Mouse (Mus musculus) embryonic facial prominence, embryonic 11.5 days (tissue): ENCODE results near the gene Rftn1. TPM values are rescaled to one million over a fixed set of nuclear protein-coding genes. Genes with fewer than 3 reads are reported as not detected.

Experiments used
- ATAC-seq: fragments of 200-750 bp; cut with Nextera tagmentation; replicated peaks from 2 replicates; pipeline ENCODE4 v1.8.0; 2017; ENCODE audit warnings: low read depth; ENCODE audit not compliant: insufficient number of reproducible peaks, low FRiP score, low TSS enrichment
- DNase-seq: peaks from one replicate; pipeline ENCODE4 v3.0.0-alpha.2; 2015; ENCODE audit warnings: low spot score
- H3K27ac ChIP-seq: fragments of 300-500 bp; sonication (generic); replicated peaks from 2 replicates; pipeline ENCODE4 v1.5.1; 2014; ENCODE audit warnings: mild to moderate bottlenecking, low read depth, low read length, control low read depth
- H3K27me3 ChIP-seq: fragments of 300-500 bp; sonication (generic); 2 replicates; pipeline ENCODE4 v1.6.1; 2014; ENCODE audit warnings: mild to moderate bottlenecking, low read length, moderate library complexity, mixed read lengths; ENCODE audit not compliant: control insufficient read depth, insufficient read depth
- H3K36me3 ChIP-seq: fragments of 300-500 bp; sonication (generic); replicated peaks from 2 replicates; pipeline ENCODE4 v1.6.1; 2014; ENCODE audit warnings: low read depth, mild to moderate bottlenecking, low read length, moderate library complexity, mixed read lengths; ENCODE audit not compliant: control insufficient read depth, insufficient read depth
- H3K4me1 ChIP-seq: fragments of 300-500 bp; sonication (generic); 2 replicates; pipeline ENCODE4 v1.6.1; 2014; ENCODE audit warnings: low read length, mixed read lengths; ENCODE audit not compliant: control insufficient read depth, insufficient read depth
- H3K4me2 ChIP-seq: fragments of 300-500 bp; sonication (generic); 2 replicates; pipeline ENCODE4 v1.6.1; 2014; ENCODE audit warnings: low read depth, mild to moderate bottlenecking, control low read depth, low read length, moderate library complexity
- H3K4me3 ChIP-seq: fragments of 300-500 bp; sonication (generic); 2 replicates; pipeline ENCODE4 v1.5.1; 2014; ENCODE audit warnings: low read depth, low read length, control low read depth
- H3K9ac ChIP-seq: fragments of 300-500 bp; sonication (generic); replicated peaks from 2 replicates; pipeline ENCODE4 v1.6.1; 2014; ENCODE audit warnings: mild to moderate bottlenecking, control low read depth, low read length
- H3K9me3 ChIP-seq: fragments of 300-500 bp; sonication (generic); replicated peaks from 2 replicates; pipeline ENCODE4 v1.6.1; 2016; ENCODE audit warnings: mild to moderate bottlenecking, low read length, inconsistent platforms, mixed read lengths; ENCODE audit not compliant: control insufficient read depth
- WGBS: fragments of 180-500 bp; shearing (Covaris S2); extraction: QIAGEN DNeasy Blood & Tissue Kit; methylation state at CpG from one replicate; pipeline ENCODE4 v1.1.7; 2014; 5-methylcytosine and 5-hydroxymethylcytosine counted together
- polyA plus RNA-seq: library from polyadenylated mRNA; unstranded; fragments of >200 nt; fragmentation: Nextera tagmentation; extraction: Ambion mirVana; gene quantifications from 2 replicates; pipeline ENCODE4 v1.2.1, GENCODE M21; 2014

The Rftn1 gene
- polyA plus RNA-seq, 1 experiment from 2014 or later, result 6.5 TPM

- Histone ChIP-seq H3K9ac (no peak overlapping the region), H3K4me2 (no peak overlapping the region), H3K27me3 (no peaks in the 10 kb centered on the region), H3K4me3 (no peak overlapping the region), H3K36me3 (no peaks in the 10 kb centered on the region), H3K9me3 (no peaks in the 10 kb centered on the region), H3K27ac (no peak overlapping the region), H3K4me1 (no peaks in the 10 kb centered on the region)
- ATAC-seq (no peak), DNase-seq (no peak)
- 55% methylated on average over 16 of the region's 16 CpGs for WGBS
Measured at GRCm38 (mm10) chr17:50055154-50055756, 135.2 kb downstream of the Rftn1 start.

GRCm38 (mm10) chr17:50054586-50054985, 135.9 kb downstream of the Rftn1 start:
- Histone ChIP-seq H3K4me2 (no peak overlapping the region), H3K4me3 (no peak overlapping the region), H3K27ac (no peak overlapping the region), H3K9ac (no peak overlapping the region), H3K9me3 (no peaks in the 10 kb centered on the region), H3K27me3 (no peaks in the 10 kb centered on the region), H3K36me3 (no peaks in the 10 kb centered on the region), H3K4me1 (no peaks in the 10 kb centered on the region)
- no peak for ATAC-seq
- 84% methylated on average over 7 of the region's 7 CpGs for WGBS
- DNase-seq, result no peak

DNA sequence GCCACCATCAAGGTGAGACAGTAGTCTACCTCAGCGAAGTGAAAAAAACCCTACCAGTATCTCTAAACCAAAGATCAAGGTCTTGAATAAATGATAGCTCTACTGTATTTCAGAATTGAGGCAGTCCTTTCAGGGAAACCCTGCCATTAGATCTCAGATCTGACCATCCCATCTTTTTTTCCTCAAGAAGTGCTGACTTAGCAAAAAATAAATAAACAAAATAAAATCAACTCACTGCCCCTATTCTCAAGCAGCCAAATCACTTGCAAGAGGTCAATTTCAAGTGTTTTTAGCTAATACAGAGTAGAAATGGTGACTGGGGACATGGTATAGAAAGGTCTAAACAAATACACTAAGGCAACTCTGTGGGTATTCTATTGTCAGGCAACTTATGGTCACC, 136.5 kb downstream of the Rftn1 start:
- no peak for ATAC-seq
- Histone ChIP-seq H3K4me2 (no peak overlapping the region), H3K4me3 (no peak overlapping the region), H3K9ac (no peak overlapping the region), H3K27me3 (no peaks in the 10 kb centered on the region), H3K36me3 (no peaks in the 10 kb centered on the region), H3K4me1 (no peaks in the 10 kb centered on the region), H3K9me3 (no peaks in the 10 kb centered on the region), H3K27ac (no peak overlapping the region)
- WGBS, result 90% methylated on average over 1 of the region's 1 CpGs
- no peak for DNase-seq

DNA sequence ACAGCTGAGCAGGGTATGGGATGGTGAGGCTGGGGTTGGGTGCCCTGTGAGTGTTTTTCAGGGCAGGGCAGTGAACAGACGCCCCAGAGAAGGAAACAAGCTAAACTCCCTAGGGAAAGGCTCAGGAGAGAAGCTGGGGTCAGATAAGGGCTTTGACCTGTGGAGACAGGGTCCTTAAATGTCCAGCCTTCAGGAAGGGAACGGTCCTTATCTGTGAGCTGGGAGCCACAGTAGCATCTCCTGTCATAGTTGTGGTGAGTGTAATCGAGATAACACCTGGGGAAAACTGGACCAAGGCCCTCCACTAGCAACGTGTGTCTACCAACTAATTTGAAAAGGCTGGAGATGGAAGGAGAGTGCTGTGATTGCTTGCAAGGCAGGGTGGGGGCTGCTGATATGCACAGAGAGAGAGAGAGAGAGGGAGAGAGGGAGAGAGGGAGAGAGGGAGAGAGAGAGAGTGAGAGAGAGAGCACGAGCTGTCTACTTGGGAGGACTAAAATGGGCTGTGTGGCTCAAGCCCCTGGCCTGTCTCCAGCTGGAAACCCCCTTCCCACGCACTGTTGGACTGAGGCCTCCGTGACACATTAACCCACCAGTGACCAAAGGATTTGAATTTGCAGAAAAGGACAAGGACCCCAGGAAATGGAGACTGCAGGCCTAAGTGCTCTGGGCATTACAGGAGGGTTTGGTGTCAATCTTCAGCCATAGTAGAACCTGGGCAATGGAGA, 137.6 kb downstream of the Rftn1 start:
- Histone ChIP-seq H3K4me1 (no peaks in the 10 kb centered on the region), H3K4me2 (no peak overlapping the region), H3K9me3 (no peaks in the 10 kb centered on the region), H3K27ac (no peak overlapping the region), H3K36me3 (no peaks in the 10 kb centered on the region), H3K9ac (no peak overlapping the region), H3K4me3 (no peak overlapping the region), H3K27me3 (no peaks in the 10 kb centered on the region)
- DNase-seq (no peak), ATAC-seq (no peak)
- WGBS, result 71% methylated on average over 7 of the region's 7 CpGs

DNA sequence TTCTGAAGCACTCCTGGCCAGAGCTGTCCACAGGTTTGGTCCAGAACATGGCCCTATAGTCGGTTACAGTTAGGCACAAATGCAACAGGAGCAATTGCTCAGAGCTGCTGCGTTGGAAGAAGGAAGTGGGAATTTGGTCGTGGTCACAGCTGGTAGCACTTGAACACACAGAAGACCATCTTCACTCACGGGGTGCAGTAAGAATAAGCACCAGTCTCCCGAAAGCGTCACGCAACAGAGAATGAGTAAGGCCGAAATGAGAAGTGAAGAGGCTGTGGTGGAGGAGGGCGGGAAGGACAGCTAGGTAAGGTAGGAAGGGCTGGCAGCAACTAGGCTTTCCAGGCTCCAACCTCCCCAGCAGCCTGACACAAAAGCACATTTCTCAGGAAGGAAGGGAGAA, 140.0 kb downstream of the Rftn1 start:
- 84% methylated on average over 9 of the region's 9 CpGs for WGBS
- H3K27me3 ChIP-seq, result no peaks in the 10 kb centered on the region
- no peak overlapping the region for H3K9ac ChIP-seq
- H3K9me3 ChIP-seq, result no peaks in the 10 kb centered on the region
- H3K27ac ChIP-seq, result no peak overlapping the region
- no peaks in the 10 kb centered on the region for H3K36me3 ChIP-seq
- no peak for DNase-seq
- H3K4me3 ChIP-seq, result no peak overlapping the region
- no peak overlapping the region for H3K4me2 ChIP-seq
- no peaks in the 10 kb centered on the region for H3K4me1 ChIP-seq
- ATAC-seq, result no peak

GRCm38 (mm10) chr17:50048209-50048608, 142.3 kb downstream of the Rftn1 start:
- WGBS, result 72% methylated on average over 9 of the region's 9 CpGs
- ATAC-seq (no peak), DNase-seq (no peak)
- no peak overlapping the region for H3K4me2 ChIP-seq
- H3K4me3 ChIP-seq, result no peak overlapping the region
- H3K9ac ChIP-seq, result no peak overlapping the region
- no peaks in the 10 kb centered on the region for H3K9me3 ChIP-seq
- no peaks in the 10 kb centered on the region for H3K4me1 ChIP-seq
- no peak overlapping the region for H3K27ac ChIP-seq
- no peaks in the 10 kb centered on the region for H3K36me3 ChIP-seq
- H3K27me3 ChIP-seq, result no peaks in the 10 kb centered on the region

DNA sequence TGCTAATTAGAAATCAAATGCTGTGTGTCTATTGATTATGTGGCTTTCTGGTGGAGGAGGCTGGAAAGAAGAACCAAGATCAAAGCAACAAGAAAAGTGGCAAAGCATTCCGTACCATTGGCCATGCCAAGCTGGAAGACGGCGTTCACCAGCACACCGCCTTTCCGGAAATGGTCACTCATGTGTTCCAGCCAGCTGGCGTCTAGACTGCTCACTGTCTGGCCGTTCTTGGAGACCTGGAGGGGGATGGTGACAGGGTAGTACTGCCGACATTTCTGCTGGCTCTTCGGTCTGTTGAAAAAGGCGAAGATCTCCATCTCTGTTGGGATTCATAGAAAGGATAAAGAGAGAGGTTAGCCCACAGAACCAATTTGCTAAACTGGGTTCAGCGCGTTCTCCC, 143.3 kb downstream of the Rftn1 start:
- Histone ChIP-seq H3K36me3 (no peaks in the 10 kb centered on the region), H3K4me2 (no peak overlapping the region), H3K9ac (no peak overlapping the region), H3K9me3 (no peaks in the 10 kb centered on the region), H3K4me3 (no peak overlapping the region), H3K4me1 (no peaks in the 10 kb centered on the region), H3K27ac (no peak overlapping the region), H3K27me3 (no peaks in the 10 kb centered on the region)
- 95% methylated on average over 12 of the region's 12 CpGs for WGBS
- no peak for DNase-seq
- ATAC-seq, result no peak

- H3K4me1 ChIP-seq, result no peaks in the 10 kb centered on the region
- no peak for DNase-seq
- WGBS, result 84% methylated on average over 3 of the region's 3 CpGs
- no peak for ATAC-seq
- no peaks in the 10 kb centered on the region for H3K36me3 ChIP-seq
- no peak overlapping the region for H3K4me2 ChIP-seq
- no peaks in the 10 kb centered on the region for H3K27me3 ChIP-seq
- no peak overlapping the region for H3K4me3 ChIP-seq
- no peak overlapping the region for H3K9ac ChIP-seq
- H3K27ac ChIP-seq, result no peak overlapping the region
- H3K9me3 ChIP-seq, result no peaks in the 10 kb centered on the region
Measured at GRCm38 (mm10) chr17:50040727-50041410, 149.6 kb downstream of the Rftn1 start.
